Mouse (Mus musculus): ENCODE measurements around the gene Mfsd4b3. TPM values are rescaled to one million over a fixed set of nuclear protein-coding genes. Genes with fewer than 3 reads are reported as not detected.
A peak's percentile ranks its signal among the peaks of the same experiment; 100 is the strongest.
"Not testable (repeated sequence)": the region's sequence is repeated elsewhere in the genome, so short reads cannot be mapped to it uniquely, and the experiment has no call there.

The Mfsd4b3 gene
- total RNA-seq, 2 experiments from 2014 or later = 2.1 to 2.4 TPM

GRCm38 (mm10) chr10:39924556-39924955 is 35.4 kb downstream of the Mfsd4b3 start:
- not testable (repeated sequence) for DNase-seq

GRCm38 (mm10) chr10:39912616-39913015 is 47.3 kb downstream of the Mfsd4b3 start:
- DNase-seq = no peak

DNA sequence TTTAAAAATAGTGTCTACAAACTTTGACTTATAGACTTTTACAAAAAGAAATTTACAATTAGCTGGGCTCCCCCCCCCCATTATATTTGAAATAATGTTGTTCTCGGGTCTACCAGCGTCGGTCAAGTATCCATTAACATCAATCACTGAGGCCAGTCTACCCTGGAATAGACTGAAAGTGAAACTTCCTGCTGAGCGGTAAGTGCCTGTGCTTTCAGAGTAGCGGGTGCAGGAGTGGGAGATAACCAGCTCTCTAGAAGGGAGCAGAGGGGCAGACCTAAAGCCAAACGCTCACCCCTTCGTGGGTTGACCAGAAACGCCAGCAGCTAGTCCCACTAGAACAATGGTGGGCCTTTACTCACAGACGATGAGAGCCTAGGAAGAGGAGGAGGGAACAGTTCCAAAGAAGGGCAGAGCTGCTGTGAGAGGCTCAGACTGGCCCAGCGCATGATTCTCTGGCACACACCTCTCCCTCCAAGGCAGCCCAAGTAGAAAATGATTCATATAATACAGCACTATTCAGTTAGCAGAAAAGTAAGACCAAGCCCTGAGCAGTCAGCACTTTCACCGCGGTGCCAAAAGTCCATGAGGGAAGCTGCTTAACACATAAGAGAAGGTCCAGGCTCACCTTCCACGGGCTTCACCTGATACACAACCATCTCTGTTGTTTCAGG is 51.0 kb downstream of the Mfsd4b3 start:
- no peak for DNase-seq

GRCm38 (mm10) chr10:39906799-39907658 is 52.9 kb downstream of the Mfsd4b3 start:
- no peak for DNase-seq

DNA sequence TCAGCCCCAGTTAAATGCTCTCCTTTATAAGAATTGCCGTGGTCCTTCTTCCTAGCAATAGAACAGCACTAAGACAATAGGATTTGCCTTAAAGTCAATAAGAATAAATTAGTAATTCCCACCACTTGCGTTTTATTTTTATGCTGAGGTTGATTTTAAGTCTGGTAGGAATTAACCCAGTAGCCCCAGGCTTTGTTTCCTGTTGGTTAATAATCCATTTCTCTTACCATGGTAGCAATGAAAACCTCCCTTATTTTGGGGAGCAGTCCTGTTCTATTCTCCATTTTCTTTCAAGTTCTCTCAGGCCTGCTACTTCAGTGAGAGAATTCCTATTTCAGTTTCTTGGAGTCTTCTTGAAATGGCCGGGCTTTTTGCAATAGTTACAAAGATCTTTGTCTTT is 55.8 kb downstream of the Mfsd4b3 start:
- DNase-seq = no peak

GRCm38 (mm10) chr10:39898874-39899371 is 61.0 kb downstream of the Mfsd4b3 start, which contains the start of gene Mfsd4b4:
Mfsd4b4 (minus strand) TSS chr10:39899238.
- peak; percentile 82 for DNase-seq

Other genes with a start within 250 kb of the Mfsd4b3 start
- 10 to 100 TPM; 42.5 to 47.8 TPM for gene Rev3l, start 228.0 kb downstream of the Mfsd4b3 start, total RNA-seq (2021)
- gene Mfsd4b4, start 60.9 kb downstream of the Mfsd4b3 start, total RNA-seq (2021) = 1 to 10 TPM; 3.0 to 3.1 TPM
- under 1 TPM; 0.29 to 0.40 TPM for gene Mfsd4b2, start 33.2 kb downstream of the Mfsd4b3 start, total RNA-seq (2021)
- gene Mfsd4b5, start 26.5 kb upstream of the Mfsd4b3 start, total RNA-seq (2021) = under 1 TPM; 0.52 TPM
- gene Mfsd4b1, start 65.1 kb upstream of the Mfsd4b3 start, total RNA-seq (2021) = under 1 TPM; 0.40 to 0.65 TPM
- gene Slc16a10, start 182.1 kb upstream of the Mfsd4b3 start, total RNA-seq (2021) = 10 to 100 TPM; 27.7 to 28.0 TPM

Measured in gastrocnemius, postnatal 10 days (tissue).